Mouse (Mus musculus) urinary bladder, postnatal 25 days (tissue): Measurements from ENCODE around the gene Rrp15.

ENCODE experiments used
- DNase-seq: peaks from one replicate; pipeline ENCODE4 v3.0.0; 2022; ENCODE audit warnings: low spot score

Gene Rrp15

DNA sequence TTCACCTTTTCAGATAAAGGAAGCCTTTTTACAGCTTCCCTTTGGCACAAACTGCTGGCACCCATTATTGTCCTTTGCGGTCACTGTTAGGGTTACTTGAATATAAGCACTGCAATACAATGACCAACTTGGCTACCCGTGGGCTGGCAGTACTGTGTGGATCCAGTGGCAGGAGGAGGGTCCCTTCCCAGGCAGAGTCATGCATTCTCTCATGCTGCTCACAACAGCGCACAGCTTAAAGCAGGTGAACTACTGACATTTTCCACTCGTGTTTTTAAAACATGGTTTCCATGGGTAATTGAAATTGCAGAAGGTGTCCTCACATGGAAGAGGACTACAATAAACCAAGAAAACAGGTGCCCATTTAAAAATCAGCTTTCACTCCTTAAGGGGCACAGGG, 34.9 kb downstream of the Rrp15 start:
- no peak for DNase-seq

DNA sequence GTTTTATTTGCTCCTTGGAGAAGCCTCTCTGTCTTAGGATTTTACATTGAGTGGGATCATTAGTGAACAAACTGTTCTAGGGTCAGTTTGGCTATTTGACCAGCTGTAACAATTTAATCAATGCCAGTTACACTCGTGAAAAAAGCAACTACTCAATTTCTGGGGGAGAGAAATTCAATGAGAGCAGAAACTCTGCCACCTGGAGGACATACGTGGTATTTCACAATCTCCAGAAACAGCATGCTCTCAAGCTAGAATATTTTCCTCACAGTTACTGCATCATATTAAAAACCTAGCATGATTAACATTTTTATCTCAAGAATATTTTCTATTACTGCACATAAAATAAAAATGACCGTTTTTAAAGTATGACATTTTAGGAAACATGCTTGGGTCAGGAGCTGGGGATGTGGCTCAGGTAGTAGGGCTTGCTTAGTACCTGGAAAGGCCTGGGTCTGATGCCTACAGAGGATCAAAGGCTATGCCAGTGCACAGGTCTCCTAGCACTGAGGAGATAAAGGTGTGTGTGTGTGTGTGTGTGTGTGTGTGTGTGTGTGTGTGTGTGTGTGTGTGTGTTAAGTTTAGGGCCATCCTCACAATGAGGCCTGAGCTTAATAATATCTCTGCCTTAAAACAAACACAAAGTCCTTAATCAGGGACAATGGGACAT, 36.2 kb downstream of the Rrp15 start:
- no peak for DNase-seq

DNA sequence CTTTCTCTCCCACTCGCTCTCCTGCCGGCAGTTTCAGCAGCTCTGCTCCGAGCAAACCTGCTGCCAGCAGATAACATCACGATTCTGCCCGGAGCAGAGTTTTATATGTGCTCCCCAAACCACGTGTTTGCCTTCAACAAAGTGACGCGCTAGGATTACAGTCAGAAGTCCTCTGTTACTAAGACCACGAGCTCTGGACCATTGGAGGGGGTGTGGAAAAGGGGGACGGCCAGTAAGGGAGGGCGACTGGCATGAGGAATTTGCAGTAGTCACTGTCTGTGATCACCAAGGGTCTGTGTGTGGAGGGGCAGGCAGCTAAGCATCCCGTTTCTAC, 43.3 kb downstream of the Rrp15 start, which contains the start of gene Tgfb2:
TSS of gene Tgfb2 (minus strand) at position 75 of the 334 bp plus-strand sequence.
- DNase-seq, result peak; percentile 21

DNA sequence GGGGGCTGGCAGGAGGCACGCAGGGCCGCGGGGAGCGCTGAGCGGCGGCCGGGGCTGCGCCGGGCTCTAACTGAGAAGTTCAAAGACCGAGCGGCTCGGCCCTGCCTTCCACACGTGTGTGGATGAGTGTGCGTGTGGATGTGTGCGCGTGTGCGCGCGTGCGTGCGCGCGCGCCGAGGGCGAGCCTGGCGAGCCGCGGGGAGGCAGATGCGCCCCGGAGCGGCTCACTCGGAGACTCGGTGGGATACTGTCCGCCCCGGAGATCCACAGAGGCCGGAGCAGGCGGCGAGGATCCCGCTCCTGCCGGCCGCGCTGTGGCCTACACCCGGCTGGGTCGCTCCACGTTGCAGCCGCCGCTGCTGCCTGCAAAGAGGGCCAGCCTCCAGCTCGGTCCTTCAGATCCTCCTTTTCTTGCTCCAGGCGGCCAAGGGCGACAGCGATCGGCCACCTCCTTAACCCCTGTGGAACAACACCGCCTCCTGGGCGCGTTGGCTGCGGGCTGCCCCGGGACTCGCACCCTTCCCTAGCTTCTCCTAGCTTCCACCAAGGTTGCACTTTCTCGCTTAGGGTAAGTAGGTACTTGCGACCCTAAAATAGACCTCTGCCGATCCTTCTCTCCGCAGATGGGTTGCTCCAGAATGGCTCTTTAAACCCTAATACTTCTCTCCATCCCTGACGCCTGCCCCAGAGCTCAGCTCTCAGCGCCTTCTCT, 43.8 kb downstream of the Rrp15 start:
- DNase-seq, result peak; percentile 53

DNA sequence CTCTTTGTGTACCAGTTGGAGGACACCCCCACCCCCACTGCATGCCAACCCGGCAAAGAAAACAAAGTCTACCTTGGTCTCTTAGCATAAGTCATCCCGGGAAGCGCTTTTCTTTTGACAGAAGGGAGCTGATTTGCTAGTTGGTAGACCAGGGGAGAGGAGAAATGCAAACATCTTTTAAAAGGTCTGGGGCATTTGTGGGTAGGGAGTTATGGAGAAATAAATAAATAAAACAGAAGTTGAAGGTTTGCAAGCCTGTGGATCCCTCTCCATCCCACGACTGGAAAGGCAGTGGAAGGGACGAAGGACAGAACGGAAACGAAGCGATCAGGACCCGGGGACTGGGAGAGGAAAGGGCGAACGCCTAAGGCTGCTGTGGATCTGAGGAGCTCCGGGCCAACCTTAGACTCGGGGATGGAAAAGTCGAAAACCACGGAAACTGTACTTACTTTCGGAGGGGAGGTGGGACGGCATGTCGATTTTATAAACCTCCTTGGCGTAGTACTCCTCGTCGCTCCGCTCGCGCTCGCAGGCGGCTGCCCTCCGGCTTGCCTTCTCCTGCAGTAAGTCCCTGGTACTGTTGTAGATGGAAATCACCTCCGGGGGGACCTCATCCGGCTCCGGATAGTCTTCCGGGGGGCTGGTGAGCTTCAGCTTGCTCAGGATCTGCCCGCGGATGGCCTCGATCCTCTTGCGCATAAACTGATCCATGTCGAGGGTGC, 45.0 kb downstream of the Rrp15 start:
- peak; percentile 33 for DNase-seq

DNA sequence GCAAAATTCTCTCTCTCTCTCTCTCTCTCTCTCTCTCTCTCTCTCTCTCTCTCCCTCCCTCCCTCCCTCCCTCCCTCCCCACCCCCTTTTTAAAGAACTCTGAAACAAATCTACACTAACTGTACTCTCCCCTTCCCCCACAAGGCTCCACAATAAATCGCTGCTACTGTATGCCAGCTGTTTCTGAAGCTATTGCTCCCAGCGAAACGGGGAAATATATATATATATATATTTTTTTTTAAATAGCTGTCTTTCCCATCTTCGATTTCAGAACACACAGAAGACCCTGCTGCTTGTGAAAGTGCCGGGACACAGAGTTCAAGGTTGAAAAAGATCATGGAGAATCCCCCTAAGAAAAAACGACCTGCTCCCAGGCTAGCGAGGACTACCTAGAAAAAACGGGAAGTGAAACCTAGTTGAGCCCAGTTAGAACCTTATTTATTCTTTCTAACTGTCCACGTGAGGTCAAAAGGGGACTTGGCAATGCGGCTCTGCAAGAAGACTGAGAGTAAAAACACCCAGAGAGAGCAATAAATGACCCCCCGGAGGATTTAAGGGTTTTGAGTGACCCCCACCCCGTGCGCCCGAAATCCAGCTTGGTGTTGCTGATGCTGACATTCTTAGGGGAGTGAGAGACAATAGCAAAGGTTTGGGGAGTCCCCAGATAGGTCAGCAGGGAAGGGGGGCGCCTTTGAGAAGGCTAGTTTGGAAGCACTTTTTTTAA, 45.7 kb downstream of the Rrp15 start:
- no peak for DNase-seq

DNA sequence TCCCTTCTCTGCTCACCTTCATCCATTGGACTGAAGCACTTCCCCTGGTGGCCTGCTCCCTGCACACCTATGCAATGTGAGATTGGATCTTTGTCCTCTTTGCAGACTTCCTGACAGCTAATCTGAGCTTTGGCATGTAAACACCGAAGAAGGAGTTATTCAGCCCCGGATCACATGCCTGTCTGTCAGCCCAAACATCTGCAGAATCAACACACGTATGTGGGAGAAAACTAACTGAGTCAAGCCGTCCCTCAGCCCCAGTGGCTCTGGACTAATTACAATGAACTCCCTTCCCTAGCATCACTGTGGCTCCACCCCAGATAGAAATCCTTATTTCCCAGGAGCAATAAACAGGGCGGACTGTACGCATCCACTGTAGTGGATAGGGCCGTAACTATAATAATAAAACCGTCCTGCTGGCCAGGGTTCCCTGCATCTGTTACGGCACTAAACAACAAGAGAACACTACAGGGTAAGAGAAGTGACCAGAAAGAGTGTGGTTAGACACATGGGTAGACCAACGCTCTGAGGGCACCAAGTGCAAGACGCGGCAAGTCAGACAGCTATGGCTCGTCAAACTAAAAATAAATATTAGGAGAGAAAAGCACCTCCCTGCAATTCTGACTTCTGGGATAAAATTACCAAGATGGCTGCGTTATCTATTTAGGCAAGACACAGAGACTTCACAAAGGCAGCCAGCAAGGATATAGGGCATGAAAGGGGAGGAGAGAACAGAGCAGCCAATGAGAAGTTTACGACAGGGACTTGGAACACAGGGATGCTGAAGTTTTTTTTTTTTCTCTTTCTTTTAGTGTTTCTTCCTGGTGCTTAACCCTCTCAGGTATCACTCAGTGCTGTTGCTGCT, 46.5 kb downstream of the Rrp15 start:
- no peak for DNase-seq

DNA sequence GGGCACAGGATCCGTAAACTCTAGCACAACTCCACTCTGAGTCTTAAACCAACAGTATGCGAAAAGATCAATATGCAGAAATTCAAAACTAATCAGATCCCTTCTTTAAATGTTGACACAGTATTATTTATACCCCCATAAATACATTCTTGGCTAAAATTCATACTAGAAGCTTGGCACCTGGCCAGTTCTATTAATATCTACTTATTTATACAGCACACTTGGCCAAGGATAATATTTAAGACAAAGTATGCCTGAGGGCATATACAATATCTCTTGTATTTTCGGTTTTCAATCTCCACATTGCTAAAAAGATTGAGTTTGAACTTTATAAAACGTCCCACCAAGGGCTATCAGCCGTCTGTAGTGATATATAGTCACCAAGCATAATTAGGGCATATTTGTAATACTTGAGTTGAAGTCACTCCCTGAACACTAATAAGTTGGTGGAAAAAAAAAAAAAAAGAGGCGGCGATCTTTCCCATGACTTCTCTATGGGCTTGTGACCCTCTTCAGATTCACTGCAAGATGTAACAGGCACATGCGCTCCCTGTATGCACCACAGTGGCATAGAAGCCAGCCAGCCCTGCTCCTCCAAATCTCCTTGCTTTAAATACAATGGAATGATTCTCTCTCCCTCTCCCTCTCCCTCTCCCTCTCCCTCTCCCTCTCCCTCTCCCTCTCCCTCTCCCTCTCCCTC, 47.8 kb downstream of the Rrp15 start:
- DNase-seq, result no peak

DNA sequence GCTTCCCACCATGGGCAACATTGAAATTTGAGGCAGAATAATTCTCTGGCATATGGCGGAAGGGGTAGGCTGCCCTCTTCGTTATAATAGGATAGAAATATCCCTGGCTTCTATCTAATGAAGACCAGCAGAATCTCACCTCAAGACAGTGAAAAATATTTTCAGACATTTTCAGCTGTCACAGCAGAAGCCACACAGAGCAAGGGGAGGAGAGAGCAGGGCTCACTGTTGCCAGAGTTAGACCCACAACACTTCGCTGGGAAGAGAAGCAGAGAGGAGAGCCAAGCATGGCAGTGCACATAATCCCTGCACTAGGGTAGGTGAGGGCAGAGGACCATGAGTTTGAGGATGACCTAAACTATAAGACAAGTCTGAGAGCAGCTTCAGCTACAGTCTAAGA, 48.7 kb downstream of the Rrp15 start:
- DNase-seq, result no peak

DNA sequence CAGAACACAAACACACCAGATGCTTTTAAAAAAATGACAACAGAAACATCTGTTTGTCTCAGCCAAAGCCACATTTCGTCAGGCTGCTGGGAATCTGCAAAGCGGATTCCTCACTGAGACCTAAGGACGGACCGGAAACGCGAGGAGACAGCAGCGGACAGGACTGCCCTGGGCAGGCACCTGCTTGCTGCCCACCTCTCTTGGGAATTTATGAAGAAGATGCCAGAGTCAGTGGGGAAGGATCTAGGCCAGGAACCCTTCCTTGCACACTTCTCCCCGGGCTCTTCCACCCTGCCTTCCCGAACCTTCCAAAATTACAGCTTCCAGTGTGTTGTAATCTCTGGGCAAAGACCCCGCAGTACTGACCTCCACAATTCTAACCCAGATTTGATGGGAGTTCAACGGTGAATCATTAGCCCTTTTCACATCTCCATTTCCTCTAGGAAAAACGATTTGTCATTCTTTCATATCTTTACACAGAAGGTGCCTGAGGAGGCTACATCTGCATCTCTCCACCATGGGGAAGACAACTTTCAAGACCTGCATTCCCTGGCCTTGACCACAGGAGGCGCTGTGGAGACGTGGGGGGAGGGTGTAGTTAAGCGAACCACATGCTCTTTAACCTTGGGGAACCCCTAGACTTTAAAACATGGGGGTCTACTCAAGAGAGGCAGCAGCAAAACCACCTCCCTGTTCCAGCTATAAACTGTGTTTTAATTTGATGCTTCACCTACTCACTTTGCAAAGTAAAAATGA, 50.4 kb downstream of the Rrp15 start:
- no peak for DNase-seq

DNA sequence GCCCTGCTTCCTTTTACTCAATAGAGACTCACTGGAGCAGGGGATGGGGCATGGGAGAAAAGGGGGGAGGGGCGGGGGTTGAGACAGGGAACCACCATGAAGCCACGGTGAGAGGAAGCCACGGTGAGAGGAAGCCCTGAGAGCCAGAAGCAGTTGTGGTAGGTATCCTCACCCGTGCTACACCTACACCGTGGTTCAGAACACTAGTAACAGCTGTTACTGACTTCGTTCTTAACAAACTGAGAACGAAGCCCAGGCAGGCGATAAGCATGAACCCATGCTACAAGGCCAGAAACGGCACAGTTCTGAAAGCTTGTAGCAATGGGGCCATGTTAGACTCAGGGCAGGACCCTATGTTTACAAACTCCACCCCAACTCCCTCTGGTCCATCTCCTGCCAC, 52.9 kb downstream of the Rrp15 start:
- no peak for DNase-seq

DNA sequence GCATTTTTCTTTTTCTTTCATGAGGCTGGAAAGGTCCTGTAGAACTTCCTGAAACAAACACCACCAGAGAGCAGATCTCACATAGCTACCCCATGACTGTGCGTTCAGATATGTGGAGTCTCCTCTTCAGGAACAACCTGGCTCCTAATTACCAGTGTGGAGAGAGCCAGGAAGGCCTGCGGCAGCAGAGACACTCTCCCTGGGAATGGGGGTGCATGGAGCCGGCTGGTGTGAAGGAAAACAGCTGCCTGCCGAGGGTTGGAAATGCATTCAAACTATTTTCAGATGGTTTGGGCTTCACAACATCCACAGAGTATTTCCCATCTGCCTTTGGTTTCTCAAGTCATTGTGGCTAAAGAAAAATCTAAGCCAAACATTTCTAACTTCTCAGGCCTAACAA, 53.8 kb downstream of the Rrp15 start:
- no peak for DNase-seq

DNA sequence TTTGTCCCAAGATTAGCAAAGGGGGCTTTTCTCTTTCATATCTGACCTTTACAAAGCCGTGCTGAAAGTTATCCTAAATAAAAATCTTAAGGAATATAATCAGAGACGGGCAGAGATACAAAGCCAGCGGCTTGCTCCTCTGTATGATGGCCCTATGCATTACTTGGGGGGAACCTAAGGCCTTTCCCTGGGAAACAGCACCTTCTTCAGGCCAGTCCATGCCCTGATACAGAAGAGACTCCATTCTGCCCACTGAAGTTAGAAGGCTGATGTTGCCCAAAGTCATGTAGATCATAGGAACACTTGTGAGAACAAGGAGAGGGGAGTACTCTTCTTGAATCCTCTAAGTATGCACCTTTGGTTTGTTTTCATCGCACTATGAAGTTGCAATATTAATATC, 56.8 kb downstream of the Rrp15 start:
- DNase-seq, result no peak

DNA sequence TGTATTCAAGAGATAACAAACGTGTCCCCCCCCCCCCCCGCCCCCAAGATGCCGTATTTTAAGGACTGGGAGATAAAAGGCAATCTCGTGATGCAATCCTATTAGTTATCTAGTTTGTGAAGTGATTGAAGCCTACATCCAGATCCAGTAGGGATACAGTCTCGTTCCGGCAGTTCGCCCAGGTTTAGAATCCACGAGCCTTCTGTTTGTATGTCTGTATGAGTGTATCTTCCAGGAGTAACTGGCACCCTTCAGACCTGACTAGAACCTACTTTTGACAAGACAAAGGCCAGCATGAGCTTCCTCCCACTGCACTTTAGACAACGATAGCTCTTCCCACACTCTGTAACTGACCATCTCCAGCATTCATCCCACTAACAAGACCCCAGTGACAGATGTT, 57.5 kb downstream of the Rrp15 start:
- no peak for DNase-seq

DNA sequence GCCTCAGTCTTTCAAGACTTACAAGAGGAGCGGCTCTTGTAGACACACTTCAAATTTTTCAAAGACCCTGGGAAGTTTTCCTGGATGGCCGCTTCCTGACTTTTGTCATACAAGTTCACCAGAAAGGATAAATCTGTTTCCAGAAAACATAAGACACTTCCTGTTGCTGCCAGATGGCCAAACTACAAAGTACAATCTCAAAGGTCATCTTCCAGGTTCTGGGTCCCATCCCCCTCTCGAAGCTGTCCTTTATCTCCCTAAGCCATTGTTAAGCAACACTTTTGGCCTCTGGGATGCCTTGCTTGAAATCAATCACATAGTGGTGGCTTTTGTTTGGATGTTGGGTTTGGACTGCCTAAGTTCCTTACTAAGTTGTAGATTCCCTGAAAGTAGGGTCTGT, 65.1 kb downstream of the Rrp15 start:
- DNase-seq, result no peak

DNA sequence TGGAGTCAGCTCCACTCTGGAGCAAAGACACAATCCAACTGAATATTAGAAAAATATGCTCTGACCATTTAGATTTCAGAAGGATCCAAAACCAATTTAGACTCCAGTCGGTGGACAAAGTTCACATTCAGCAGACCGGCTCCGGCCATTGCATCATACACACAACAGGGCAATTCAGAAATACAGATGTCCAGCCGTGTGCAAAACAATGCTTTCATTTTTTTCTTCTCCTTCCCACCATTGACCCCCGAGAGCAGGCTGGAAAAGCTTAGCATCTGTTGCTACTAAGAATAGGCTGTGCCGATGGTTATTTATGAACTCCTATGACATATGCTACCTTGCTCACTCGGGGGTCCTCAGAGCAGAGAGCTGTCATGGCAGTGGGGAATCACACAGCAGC, 66.6 kb downstream of the Rrp15 start:
- no peak for DNase-seq

DNA sequence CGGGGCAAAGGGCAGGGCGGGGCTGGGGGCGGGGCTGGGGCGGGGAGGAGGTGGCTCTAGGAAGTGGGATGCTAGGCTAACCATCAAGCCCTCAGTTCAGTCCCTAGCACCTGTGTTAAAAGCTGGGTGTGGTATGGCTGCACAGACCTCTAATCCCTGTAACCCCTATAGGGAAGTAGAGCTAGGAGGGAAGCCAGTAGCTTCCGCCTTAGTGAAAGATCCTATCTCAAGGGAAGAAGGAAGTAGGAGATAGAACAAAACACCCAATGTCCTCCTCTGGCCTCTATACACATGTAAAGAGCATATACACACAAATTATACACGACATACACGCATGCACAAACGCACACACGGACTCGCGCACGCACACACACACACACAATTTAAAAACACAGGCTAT, 71.5 kb downstream of the Rrp15 start:
- DNase-seq, result no peak

DNA sequence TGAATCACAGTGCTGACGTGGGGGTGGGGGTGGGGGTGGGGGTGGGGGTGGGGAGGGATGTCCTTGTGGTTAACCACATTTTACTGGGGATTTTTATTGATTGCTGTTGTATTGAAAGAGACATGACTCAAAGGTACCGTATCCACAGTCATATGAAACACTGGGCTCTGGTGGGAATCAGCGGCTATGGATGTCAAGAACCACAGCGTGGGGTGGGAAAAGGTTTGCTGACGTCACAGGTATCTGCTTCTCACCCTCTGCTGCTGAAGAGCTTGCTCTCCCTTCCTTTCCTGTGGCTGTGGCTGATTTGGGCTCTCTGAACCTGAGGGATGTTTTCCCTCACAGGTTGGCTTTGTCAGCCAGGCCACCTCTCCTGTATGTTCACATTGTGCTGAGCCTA, 73.0 kb downstream of the Rrp15 start:
- no peak for DNase-seq

DNA sequence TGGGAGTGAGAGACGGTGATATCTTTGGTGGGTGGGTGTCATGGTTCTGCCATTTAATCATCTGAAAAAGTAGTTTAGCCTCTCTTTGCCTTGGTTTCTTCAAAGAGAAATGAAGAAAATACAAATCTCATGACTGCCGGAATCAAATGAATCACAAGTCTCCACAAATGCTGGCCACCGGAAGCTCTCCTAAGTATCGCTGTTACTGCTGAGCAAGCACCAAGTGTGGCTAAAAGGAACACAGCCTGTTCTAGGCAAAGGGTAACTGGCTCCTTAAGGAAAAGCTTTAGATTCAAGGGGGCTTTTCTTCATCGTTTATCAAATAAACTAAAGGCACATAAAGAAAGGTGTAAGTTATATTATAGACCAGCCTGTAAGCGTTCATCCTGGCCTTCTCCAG, 73.9 kb downstream of the Rrp15 start:
- DNase-seq, result no peak

DNA sequence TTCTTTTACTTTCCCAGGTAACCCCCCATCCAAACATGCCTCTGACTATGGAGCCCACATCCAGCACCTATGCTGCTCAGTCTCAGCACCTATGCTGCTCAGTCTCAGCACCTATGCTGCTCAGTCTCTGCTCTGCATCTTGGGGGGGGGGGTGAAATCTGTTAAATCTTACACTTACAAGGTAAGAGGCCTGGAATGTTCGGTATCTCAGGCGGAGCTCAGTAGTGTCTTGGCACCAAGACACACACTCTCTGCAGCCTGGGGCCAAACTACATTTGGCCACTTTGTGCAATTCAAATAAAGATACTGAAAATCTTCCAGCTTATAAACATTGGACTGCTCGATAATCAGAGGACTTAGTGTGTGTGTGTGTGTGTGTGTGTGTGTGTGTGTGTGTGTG, 74.5 kb downstream of the Rrp15 start:
- DNase-seq, result no peak
